Mouse (Mus musculus) small intestine, adult 2 months (tissue): ENCODE measurements around the gene Slc35f3.
A peak's percentile ranks its signal among the peaks of the same experiment; 100 is the strongest.

Experiments
- CTCF ChIP-seq: fragments of 200-500 bp; IDR thresholded peaks from 2 replicates; pipeline ENCODE4 v1.5.1; 2012; ENCODE audit warnings: low read depth, mild to moderate bottlenecking, control low read depth, inconsistent platforms, low read length, moderate library complexity, mixed read lengths; ENCODE audit not compliant: insufficient replicate concordance, insufficient read length; ENCODE audit errors: extremely low read depth
- POLR2A ChIP-seq: fragments of 200-500 bp; IDR thresholded peaks from 2 replicates; pipeline ENCODE4 v1.6.1; 2012; ENCODE audit warnings: low read depth, mild to moderate bottlenecking, control low read depth, inconsistent platforms, low read length, moderate library complexity

DNA sequence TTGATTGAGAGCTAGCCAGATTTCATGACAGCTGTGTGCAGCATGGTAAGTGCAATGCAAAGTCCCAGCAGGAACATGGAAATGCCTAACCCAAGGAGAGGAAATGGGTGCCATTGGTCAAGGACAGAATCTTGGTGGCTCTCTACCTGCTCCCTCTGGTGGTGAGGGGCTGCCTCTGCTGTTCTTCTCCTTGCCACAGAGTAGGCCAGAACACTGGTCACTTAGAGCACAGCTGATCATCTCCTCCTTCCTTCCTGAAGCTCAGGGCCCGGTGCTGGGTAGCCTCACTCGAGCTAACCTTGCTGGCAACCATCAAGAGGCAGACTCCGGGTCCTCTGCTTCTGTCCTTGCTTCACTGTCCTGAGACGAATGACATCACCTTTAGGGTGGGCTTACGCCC lies 84.4 kb downstream of the Slc35f3 start:
- TF ChIP-seq CTCF (peak; percentile 33; the same call in 1 of the 2 replicates), POLR2A (no peak)
